Mouse (Mus musculus) gastrocnemius, postnatal 10 days (tissue): ENCODE data around the gene Slc25a39. TPM values are rescaled to one million over a fixed set of nuclear protein-coding genes. Genes with fewer than 3 reads are reported as not detected.

Experiments used
- DNase-seq: peaks from one replicate; pipeline ENCODE4 v3.0.0; 2021; ENCODE audit warnings: mixed read lengths
- total RNA-seq, 2 experiments: library from RNA; stranded (reverse); gene quantifications; 2 replicates each; pipeline ENCODE4 v1.2.3; 2021

The Slc25a39 gene
- total RNA-seq, 2 experiments from 2014 or later = 51.7 to 53.5 TPM

GRCm38 (mm10) chr11:102437120-102438061 lies 29.6 kb upstream of the Slc25a39 start:
- DNase-seq = peak; percentile 81

GRCm38 (mm10) chr11:102436471-102436790 lies 28.7 kb upstream of the Slc25a39 start:
- DNase-seq = no peak

DNA sequence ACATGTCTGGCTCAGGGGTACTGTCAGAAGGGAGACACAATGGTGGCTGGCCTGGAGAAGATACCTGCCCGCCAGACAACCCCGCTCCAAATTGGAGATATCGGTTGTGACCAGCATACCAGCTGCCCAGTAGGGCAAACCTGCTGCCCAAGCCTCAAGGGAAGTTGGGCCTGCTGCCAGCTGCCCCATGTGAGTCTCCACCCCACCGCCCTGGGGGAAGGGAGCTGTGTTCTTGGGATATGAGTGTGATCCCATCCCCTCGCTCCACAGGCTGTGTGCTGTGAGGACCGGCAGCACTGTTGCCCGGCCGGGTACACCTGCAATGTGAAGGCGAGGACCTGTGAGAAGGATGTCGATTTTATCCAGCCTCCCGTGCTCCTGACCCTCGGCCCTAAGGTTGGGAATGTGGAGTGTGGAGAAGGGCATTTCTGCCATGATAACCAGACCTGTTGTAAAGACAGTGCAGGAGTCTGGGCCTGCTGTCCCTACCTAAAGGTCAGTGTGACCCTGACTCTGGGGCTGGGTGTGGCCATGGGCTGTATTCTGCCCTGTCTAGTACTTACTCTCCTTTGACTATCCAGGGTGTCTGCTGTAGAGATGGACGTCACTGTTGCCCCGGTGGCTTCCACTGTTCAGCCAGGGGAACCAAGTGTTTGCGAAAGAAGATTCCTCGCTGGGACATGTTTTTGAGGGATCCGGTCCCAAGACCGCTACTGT lies 28.2 kb upstream of the Slc25a39 start:
- peak; percentile 36 for DNase-seq

GRCm38 (mm10) chr11:102434816-102435705 lies 27.3 kb upstream of the Slc25a39 start:
- DNase-seq = peak; percentile 14

DNA sequence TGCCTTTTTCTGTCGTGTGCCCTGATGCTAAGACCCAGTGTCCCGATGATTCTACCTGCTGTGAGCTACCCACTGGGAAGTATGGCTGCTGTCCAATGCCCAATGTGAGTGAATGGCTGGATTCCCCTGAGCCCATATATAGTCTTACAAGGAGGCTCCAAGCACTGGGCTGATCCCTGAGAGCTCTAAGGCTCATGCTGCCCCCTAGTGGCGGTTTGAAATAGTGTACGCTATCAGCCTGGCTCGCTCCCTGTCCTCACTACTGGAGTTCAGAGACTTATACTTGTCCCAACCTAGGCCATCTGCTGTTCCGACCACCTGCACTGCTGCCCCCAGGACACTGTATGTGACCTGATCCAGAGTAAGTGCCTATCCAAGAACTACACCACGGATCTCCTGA lies 26.7 kb upstream of the Slc25a39 start:
- DNase-seq = peak; percentile 90

DNA sequence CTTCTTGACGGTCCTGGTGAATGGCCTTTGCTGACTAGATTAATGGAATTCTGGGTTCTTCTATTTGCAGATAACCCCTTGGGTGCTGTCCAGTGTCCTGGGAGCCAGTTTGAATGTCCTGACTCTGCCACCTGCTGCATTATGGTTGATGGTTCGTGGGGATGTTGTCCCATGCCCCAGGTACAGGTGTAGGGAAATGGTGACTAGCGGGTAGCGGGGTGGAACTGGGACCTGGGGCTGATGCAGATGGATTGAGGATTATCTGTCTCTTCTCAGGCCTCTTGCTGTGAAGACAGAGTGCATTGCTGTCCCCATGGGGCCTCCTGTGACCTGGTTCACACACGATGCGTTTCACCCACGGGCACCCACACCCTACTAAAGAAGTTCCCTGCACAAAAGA lies 26.1 kb upstream of the Slc25a39 start:
- no peak for DNase-seq

GRCm38 (mm10) chr11:102432896-102433295 lies 25.1 kb upstream of the Slc25a39 start:
- peak; percentile 70 for DNase-seq

DNA sequence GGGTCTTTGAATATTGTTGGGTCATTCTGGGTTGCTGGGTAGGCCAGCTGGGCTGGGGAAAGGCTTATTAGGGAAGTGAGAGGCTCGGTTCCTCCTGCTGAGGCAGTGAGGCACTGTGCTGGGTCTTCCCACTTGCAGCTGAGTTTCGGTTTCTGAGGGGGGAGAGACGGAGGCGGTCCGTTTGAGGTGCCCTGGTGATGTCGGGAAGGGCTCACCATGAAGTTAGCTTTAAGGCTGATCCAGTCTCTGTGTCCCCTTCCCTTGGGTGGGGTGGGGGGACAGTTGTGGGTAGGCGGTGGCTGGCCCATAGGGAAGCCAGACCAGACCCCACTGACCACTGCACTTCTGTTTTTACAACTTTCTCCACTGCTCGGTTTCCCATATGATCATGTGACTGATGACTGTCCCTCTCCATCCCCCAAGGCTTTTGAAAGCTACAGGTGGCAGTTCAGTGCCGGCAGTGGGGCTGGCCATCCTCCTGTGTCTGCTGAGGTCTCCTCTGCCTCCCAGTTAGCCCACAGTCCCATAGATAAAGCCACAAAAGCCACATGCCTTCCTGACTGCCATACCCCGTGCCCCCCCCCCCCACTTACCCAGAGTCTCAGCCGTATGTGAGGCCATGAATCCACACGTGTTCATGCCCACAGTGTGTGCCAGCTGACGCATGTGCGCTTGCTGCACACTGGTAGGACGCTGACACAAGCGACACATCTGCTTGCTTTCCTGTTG lies 24.5 kb upstream of the Slc25a39 start:
- peak; percentile 22 for DNase-seq

GRCm38 (mm10) chr11:102431728-102432114 lies 24.0 kb upstream of the Slc25a39 start:
- no peak for DNase-seq

GRCm38 (mm10) chr11:102431018-102431645 lies 23.4 kb upstream of the Slc25a39 start:
- peak; percentile 74 for DNase-seq

GRCm38 (mm10) chr11:102430121-102431017 lies 22.6 kb upstream of the Slc25a39 start, which contains the start of gene Grn:
Grn (plus strand) TSS chr11:102430315.
- peak; percentile 78 for DNase-seq

- DNase-seq = no peak
Observed at GRCm38 (mm10) chr11:102429551-102429950, 21.8 kb upstream of the Slc25a39 start.

- no peak for DNase-seq
Observed at GRCm38 (mm10) chr11:102428981-102429540, 21.3 kb upstream of the Slc25a39 start.

DNA sequence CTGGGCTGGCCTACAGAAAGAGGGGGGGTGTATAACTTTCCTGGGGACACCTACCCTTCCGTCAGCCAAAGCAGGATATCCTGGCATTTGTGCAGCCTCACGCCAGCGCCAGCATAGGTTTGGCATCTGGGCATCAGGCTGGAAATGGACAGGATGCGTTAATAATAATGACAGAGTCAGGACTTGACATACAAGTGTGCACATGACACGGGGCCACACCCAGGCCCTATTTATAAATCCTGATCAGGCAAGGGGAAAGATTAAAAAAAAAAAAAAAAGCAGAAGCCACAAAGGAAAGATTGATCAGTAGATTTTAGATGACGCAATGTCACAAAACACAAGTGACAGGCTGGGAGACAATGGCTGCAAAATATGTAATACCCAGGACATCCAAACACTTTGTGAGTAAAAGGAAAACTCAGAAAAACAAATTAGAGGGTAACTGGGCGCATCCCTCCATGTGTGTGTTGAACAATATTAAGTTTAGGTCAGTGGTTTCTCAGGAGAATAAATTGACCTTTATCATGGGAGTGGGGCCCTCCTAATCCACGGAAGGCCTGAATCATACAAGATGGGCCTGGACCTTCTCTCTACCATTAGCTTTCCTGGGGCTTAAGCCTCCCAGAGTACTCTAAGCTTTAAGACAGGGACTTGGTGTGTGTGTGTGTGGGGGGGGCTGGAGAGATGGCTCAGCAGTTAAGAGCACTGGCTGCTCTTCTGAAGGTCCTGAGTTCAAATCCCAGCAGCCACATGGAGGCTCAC lies 18.0 kb upstream of the Slc25a39 start:
- DNase-seq = no peak

DNA sequence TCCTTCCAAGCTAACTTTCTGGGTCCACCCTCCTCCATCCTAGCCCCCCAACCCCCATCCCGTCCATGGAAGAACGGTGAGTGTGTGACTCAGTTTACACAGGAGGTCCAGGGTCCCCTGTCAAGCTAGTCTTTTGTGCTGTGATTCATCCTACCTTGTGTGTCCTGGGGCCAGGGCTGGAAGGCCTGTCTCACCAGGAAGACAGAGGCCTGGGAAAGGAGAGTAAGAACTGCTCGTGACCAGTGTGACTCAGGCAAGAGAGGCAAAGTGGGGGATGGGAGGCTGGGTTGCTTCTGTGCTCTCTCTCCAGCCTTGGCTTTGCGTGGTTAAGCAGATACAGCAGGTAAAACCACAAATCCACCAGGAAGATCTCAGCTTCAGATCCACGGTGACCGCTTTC lies 16.9 kb upstream of the Slc25a39 start:
- no peak for DNase-seq

DNA sequence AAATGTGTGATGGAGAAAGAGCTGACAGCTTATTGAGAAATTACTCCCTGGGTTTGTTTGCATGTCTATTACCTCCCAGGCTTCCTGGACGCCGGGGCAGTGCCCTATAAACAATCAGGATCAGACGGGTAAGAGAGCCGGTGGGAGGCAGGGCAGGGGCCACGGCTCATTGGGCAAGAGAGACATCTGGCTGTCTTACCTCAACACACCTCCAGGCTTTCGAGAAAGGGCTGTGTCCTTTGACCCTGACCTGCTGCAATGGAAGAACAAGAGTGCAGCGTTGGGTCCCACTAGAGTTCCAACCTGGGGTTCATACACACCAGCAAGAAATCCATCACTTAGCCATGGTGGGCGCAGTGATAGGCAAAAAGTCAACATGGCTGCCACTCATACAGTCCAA lies 13.8 kb upstream of the Slc25a39 start:
- DNase-seq = no peak

- no peak for DNase-seq
Observed at GRCm38 (mm10) chr11:102418887-102419286, 11.1 kb upstream of the Slc25a39 start.

GRCm38 (mm10) chr11:102417160-102417559 lies 9.4 kb upstream of the Slc25a39 start:
- no peak for DNase-seq
